8 mouse cellular contexts compared by ENCODE assay signal in genomic region chr2:156233275-156233948, GRCm38 (mm10). TPM values are rescaled to one million over a fixed set of nuclear protein-coding genes. Genes with fewer than 3 reads are reported as not detected.
DNase-seq lines count a peak whose midpoint lies in the region; TF ChIP-seq lines count a peak whose summit lies in the region.

No protein-coding gene starts in this region.

- TF ChIP-seq POLR2A in myocyte (IDR thresholded peaks at IDR 0.05; ENCODE audit: insufficient read length, low read depth), result no peak

- DNase-seq in embryo, embryonic 10 days (ENCODE audit: low spot score), result peak; percentile 13
- DNase-seq in embryo, embryonic 9.5 days (ENCODE audit: extremely low spot score), result no peak
- DNase-seq in cerebellum, postnatal 10 days, result peak; percentile 83 to 92
- peak; percentile 82 for DNase-seq in layer of hippocampus, adult 11-12 months (ENCODE audit: low spot score)
- no peak for DNase-seq in lung, adult 18-20 months
- no peak for DNase-seq in urinary bladder, postnatal 36 days (ENCODE audit: low spot score in 2 of 2)
- no peak for DNase-seq in yolk sac, embryonic 10.5 days (ENCODE audit: low spot score)

- no peak overlapping the region for H3K4me3 ChIP-seq in myocyte

- H3K27me3 ChIP-seq in myocyte (ENCODE audit: control insufficient read depth, insufficient read depth, insufficient read length), result no peaks in the 10 kb centered on the region

- peaks cover 89% of the 10 kb centered on the region for H3K79me2 ChIP-seq in myocyte (ENCODE audit: control insufficient read depth, insufficient read depth)

- peak overlapping the region; percentile 53 for H3K4me2 ChIP-seq in myocyte (ENCODE audit: low read depth)

- H3ac ChIP-seq in myocyte (ENCODE audit: control insufficient read depth, insufficient read length), result no peak overlapping the region

- no peaks in the 10 kb centered on the region for H3K36me3 ChIP-seq in myocyte (ENCODE audit: control insufficient read depth, insufficient read depth)

TF ChIP-seq in myocyte, 11 proteins besides CTCF, POLR2A, EP300 and RAD21:
- TF ChIP-seq MYOD1 (IDR thresholded peaks at IDR 0.05; ENCODE audit: control insufficient read depth in 1 of 3, insufficient read length in 2 of 3, low read depth in 2 of 3) (peak in 1 of 3 experiments; percentile 20), POLR2AphosphoS2 (IDR thresholded peaks at IDR 0.05; ENCODE audit: insufficient read length, low read depth) (no peak)
TF ChIP-seq in myocyte: peak in this region for 1.

RNA-seq across cellular contexts. Expression of gene Phf20, which starts 37.1 kb away (rescaled TPM):
- polyA plus RNA-seq in myocyte (2012; fragmentation: generic; extraction: Trizol), result 13.4 TPM

RNA-seq across cellular contexts. Expression of gene Rbm39, which starts 53.4 kb away (rescaled TPM):
- 53.7 TPM for polyA plus RNA-seq in myocyte (2012; fragmentation: generic; extraction: Trizol)

Comparison
In these comparisons a context has a peak if more than half of its experiments do, and no peak if none do; other contexts are left out.
1. DNase-seq: peak in embryo, embryonic 10 days (single experiment), cerebellum, postnatal 10 days (2 of 2) and layer of hippocampus, adult 11-12 months (single experiment); none in embryo, embryonic 9.5 days (single experiment), lung, adult 18-20 months (0 of 2), urinary bladder, postnatal 36 days (0 of 2) and yolk sac, embryonic 10.5 days (single experiment).